Mouse (Mus musculus) stomach, postnatal 0 days (tissue): ENCODE measurements at regions not wholly inside any gene's neighbourhood (a gene's known extent, or its start where the extent isn't known, plus 50 kb on each side); places are given as distances from the start of the nearest gene placed in this dataset.
"Not testable (repeated sequence)": the region's sequence is repeated elsewhere in the genome, so short reads cannot be mapped to it uniquely, and the experiment has no call there.

ENCODE experiments used
- CTCF ChIP-seq: IDR thresholded peaks from 2 replicates; pipeline ENCODE4 v1.5.1; 2016; ENCODE audit warnings: antibody characterized with exemption, low read depth, mild to moderate bottlenecking, moderate library complexity
- EP300 ChIP-seq: optimal IDR thresholded peaks from 2 replicates; pipeline ENCODE3; 2016; ENCODE audit warnings: antibody characterized with exemption

DNA sequence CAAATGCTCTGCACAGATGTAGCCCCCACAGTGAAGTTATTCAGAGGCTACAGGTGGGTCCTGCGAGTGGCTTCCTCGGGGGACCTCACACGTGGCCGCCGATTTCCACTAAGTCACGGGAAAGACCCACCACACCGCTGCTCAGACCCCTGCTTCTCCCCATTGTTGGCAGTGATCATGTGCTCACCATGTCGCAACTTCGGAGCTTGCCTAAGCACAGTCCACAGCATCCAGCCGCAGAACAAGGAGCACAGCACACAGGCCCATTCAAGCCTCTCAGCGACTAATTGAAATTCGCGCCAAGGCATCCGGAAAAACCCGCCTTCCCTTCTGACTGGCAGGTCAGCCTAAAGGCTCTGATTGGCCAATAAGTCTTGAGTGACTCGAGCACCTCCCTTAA is 95.0 kb downstream of the Ptchd3 start:
- TF ChIP-seq CTCF, EP300: not testable (repeated sequence)
